Mouse (Mus musculus) layer of hippocampus, adult 2 months (tissue): ENCODE results near the gene Arrdc3. TPM values are rescaled to one million over a fixed set of nuclear protein-coding genes. Genes with fewer than 3 reads are reported as not detected.
A peak's percentile ranks its signal among the peaks of the same experiment; 100 is the strongest.

ENCODE experiments used
- DNase-seq, 2 experiments: peaks; one replicate each; pipeline ENCODE4 v3.0.0; 2022; ENCODE audit warnings: low spot score in 2 of 2
- H3K27ac ChIP-seq: fragments of 200-600 bp; 2 replicates; pipeline ENCODE4 v1.8.1; 2022
- H3K4me3 ChIP-seq: fragments of 200-600 bp; 2 replicates; pipeline ENCODE4 v1.8.1; 2022; ENCODE audit warnings: mild to moderate bottlenecking
- CTCF ChIP-seq: fragments of 200-600 bp; conservative IDR thresholded peaks from 2 replicates; pipeline ENCODE4 v1.8.1; 2022; ENCODE audit warnings: antibody characterized with exemption, mild to moderate bottlenecking, moderate library complexity
- total RNA-seq, 2 experiments: library from RNA; stranded (reverse); gene quantifications; 2 replicates each; pipeline ENCODE4 v1.2.3; 2021

The Arrdc3 gene
- total RNA-seq, 2 experiments from 2014 or later: 35.1 to 46.5 TPM

GRCm38 (mm10) chr13:80932816-80933402 is 49.7 kb downstream of the Arrdc3 start:
- no peak for DNase-seq
- Histone ChIP-seq H3K27ac (no peak overlapping the region), H3K4me3 (no peak overlapping the region)
- no peak for TF ChIP-seq CTCF

DNA sequence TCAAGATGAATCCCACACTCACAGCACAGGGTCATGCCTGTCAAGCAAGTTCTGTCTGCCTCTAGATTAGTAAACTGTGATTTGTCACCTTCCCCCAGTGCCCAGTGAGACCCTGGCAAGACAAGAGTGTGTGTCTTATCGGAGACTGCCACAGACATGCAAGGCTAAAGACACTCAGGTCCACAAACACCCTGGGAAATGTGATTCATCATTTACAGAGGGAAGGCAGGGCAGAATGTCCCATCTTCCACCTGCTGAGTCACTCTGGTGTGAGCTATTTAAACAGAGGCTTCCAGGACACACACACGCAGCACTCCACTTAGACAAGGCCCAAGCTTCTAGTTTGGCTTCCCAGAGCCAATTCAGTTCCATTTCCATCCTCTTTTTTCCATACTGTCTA is 53.2 kb downstream of the Arrdc3 start:
- Histone ChIP-seq H3K27ac (no peak overlapping the region), H3K4me3 (no peak overlapping the region)
- no peak for DNase-seq
- no peak for TF ChIP-seq CTCF

GRCm38 (mm10) chr13:80939228-80939627 is 56.0 kb downstream of the Arrdc3 start:
- no peak overlapping the region for H3K27ac ChIP-seq
- no peak overlapping the region for H3K4me3 ChIP-seq
- DNase-seq: no peak
- TF ChIP-seq CTCF: no peak

- TF ChIP-seq CTCF: no peak
- peak overlapping the region; percentile 52; the same call in 1 of the 2 replicates for H3K27ac ChIP-seq
Observed at GRCm38 (mm10) chr13:80939866-80940265, 56.7 kb downstream of the Arrdc3 start.

DNA sequence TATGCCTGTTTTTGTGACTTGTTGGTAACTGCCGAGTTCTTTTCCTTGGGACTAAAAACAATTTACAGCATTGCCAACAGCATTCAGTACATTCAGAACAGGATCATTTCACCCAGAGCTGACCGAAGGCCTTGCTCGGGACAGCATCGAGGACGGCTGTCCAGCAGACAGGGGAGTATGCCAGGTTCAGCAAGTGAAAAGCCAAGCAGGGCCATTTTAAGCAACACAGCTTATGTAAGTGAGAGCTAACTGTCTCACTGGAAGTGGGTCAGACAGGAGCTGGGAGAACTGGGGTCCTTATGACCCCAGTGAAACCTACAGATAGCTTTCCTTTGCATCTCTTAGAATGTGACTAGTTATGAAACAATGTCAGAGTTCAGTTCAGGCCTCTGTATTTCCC is 57.2 kb downstream of the Arrdc3 start:
- H3K4me3 ChIP-seq: no peak overlapping the region
- DNase-seq: no peak
- no peak for TF ChIP-seq CTCF
- peak overlapping the region; percentile 52; the same call in 1 of the 2 replicates for H3K27ac ChIP-seq

More at GRCm38 (mm10) chr13:80939866-80940265, 56.7 kb downstream of the Arrdc3 start:
- no peak overlapping the region for H3K4me3 ChIP-seq
- DNase-seq: no peak

DNA sequence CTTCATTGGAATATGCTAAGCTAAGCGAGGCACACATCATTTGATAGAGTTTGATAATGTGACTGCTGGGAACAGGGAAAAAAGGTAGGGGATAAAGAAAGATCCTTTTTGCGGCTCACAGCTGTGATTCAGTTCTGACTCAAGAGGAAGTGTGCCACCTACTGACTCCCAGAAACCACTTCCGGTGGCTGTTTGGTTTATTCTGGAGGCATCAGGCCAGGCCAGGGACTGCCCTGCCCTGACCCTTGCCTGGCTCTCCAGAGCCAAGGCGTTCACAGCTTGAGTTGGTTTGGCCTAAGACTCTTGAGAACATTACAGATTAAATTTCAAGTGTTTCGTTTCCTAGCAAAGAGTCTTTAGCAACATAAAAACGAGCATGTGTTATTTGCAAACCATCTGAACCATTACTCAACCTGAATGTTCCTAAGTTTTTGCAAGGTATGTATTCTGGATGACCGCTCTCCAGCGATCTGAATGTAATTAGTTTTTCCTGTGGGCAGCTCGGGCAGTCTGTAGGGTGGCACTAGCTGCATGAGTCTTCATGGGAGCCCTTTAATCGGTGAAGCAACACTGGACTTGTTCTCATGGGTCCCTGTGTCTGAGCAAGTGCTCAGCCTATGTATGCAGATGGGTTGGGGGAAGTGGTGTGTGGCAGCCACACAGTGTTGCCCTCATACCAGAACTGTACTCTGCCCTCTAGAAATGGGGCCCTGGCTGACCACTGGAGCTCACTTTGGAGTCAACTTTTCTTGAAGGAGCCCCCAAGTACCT is 57.9 kb downstream of the Arrdc3 start:
- DNase-seq: peak; percentile 10 to 20
- peak; percentile 54 for TF ChIP-seq CTCF
- Histone ChIP-seq H3K4me3 (no peak overlapping the region), H3K27ac (peak overlapping the region; percentile 52; the same call in 1 of the 2 replicates)

- peak overlapping the region; percentile 69; the same call in 1 of the 2 replicates for H3K27ac ChIP-seq
- H3K4me3 ChIP-seq: no peak overlapping the region
- DNase-seq: no peak
- TF ChIP-seq CTCF: no peak
Observed at GRCm38 (mm10) chr13:80944532-80944931, 61.3 kb downstream of the Arrdc3 start.
